Mouse (Mus musculus) stomach, embryonic 15.5 days (tissue): ENCODE data around the gene Washc4. TPM values are rescaled to one million over a fixed set of nuclear protein-coding genes. Genes with fewer than 3 reads are reported as not detected.
A peak's percentile ranks its signal among the peaks of the same experiment; 100 is the strongest.

Experiments
- ATAC-seq: fragments of 200-750 bp; cut with Nextera tagmentation; 2 replicates; pipeline ENCODE4 v1.8.0; 2017; ENCODE audit warnings: low read depth, moderate number of reproducible peaks, moderate TSS enrichment; ENCODE audit not compliant: insufficient read depth, low FRiP score
- H3K27ac ChIP-seq: fragments of 300-500 bp; sonication (generic); 2 replicates; pipeline ENCODE4 v1.5.1; 2015; ENCODE audit warnings: mild to moderate bottlenecking, inconsistent platforms
- H3K27me3 ChIP-seq: fragments of 300-500 bp; sonication (generic); replicated peaks from 2 replicates; pipeline ENCODE4 v1.6.1; 2015; ENCODE audit warnings: inconsistent platforms
- H3K36me3 ChIP-seq: fragments of 300-500 bp; sonication (generic); 2 replicates; pipeline ENCODE4 v1.6.1; 2015; ENCODE audit warnings: inconsistent platforms
- H3K4me1 ChIP-seq: fragments of 300-500 bp; sonication (generic); 2 replicates; pipeline ENCODE4 v1.6.1; 2015; ENCODE audit warnings: inconsistent platforms
- H3K4me2 ChIP-seq: fragments of 300-500 bp; sonication (generic); 2 replicates; pipeline ENCODE4 v1.6.1; 2015; ENCODE audit warnings: mild to moderate bottlenecking, inconsistent platforms
- H3K4me3 ChIP-seq: fragments of 300-500 bp; sonication (generic); replicated peaks from 2 replicates; pipeline ENCODE4 v1.5.1; 2015; ENCODE audit warnings: inconsistent platforms
- H3K9ac ChIP-seq: fragments of 300-500 bp; sonication (generic); 2 replicates; pipeline ENCODE4 v1.6.1; 2015; ENCODE audit warnings: inconsistent platforms
- H3K9me3 ChIP-seq: fragments of 300-500 bp; sonication (generic); 2 replicates; pipeline ENCODE4 v1.6.1; 2016; ENCODE audit warnings: inconsistent platforms
- WGBS: fragments of 180-500 bp; shearing (Covaris S2); methylation state at CpG from one replicate; pipeline ENCODE4 v1.1.7; 2015; 5-methylcytosine and 5-hydroxymethylcytosine counted together
- polyA plus RNA-seq: library from polyadenylated mRNA; unstranded; fragments of >200 nt; fragmentation: Nextera tagmentation; extraction: Ambion mirVana; gene quantifications from 2 replicates; pipeline ENCODE4 v1.2.1, GENCODE M21; 2015

Washc4 gene
- polyA plus RNA-seq, 1 experiment from 2014 or later: 39.1 TPM

GRCm38 (mm10) chr10:83628241-83628640 lies 84.7 kb downstream of the Washc4 start:
- no peak for ATAC-seq
- H3K36me3 ChIP-seq: peaks cover 13% of the 10 kb centered on the region; the same call in 1 of the 2 replicates
- no peaks in the 10 kb centered on the region for H3K27me3 ChIP-seq
- no peak overlapping the region for H3K4me2 ChIP-seq
- no peak overlapping the region for H3K27ac ChIP-seq
- H3K9ac ChIP-seq: no peak overlapping the region
- no peaks in the 10 kb centered on the region for H3K4me1 ChIP-seq
- WGBS: 84% methylated on average over 4 of the region's 4 CpGs
- no peaks in the 10 kb centered on the region for H3K9me3 ChIP-seq
- H3K4me3 ChIP-seq: no peak overlapping the region

GRCm38 (mm10) chr10:83629190-83629781 lies 85.7 kb downstream of the Washc4 start:
- Histone ChIP-seq H3K36me3 (peaks cover 13% of the 10 kb centered on the region; the same call in 1 of the 2 replicates), H3K4me3 (no peak overlapping the region), H3K27ac (no peak overlapping the region), H3K4me1 (no peaks in the 10 kb centered on the region), H3K9me3 (no peaks in the 10 kb centered on the region), H3K9ac (no peak overlapping the region), H3K27me3 (no peaks in the 10 kb centered on the region), H3K4me2 (no peak overlapping the region)
- ATAC-seq: 0 out of 2 replicates have a peak, but pooled peaks have one; percentile 25
- WGBS: 82% methylated on average over 12 of the region's 12 CpGs

GRCm38 (mm10) chr10:83629878-83630277 lies 86.3 kb downstream of the Washc4 start:
- ATAC-seq: no peak
- Histone ChIP-seq H3K27me3 (no peaks in the 10 kb centered on the region), H3K4me3 (no peak overlapping the region)

GRCm38 (mm10) chr10:83630899-83631298 lies 87.3 kb downstream of the Washc4 start:
- Histone ChIP-seq H3K4me2 (no peak overlapping the region), H3K27me3 (no peaks in the 10 kb centered on the region), H3K4me3 (no peak overlapping the region), H3K9me3 (no peaks in the 10 kb centered on the region), H3K9ac (no peak overlapping the region), H3K4me1 (peaks cover 9% of the 10 kb centered on the region; the same call in 1 of the 2 replicates), H3K27ac (no peak overlapping the region), H3K36me3 (peaks cover 9% of the 10 kb centered on the region; the same call in 1 of the 2 replicates)
- no peak for ATAC-seq
- WGBS: 59% methylated on average over 3 of the region's 3 CpGs

More at GRCm38 (mm10) chr10:83629878-83630277, 86.3 kb downstream of the Washc4 start:
- Histone ChIP-seq H3K9ac (no peak overlapping the region), H3K4me1 (peaks cover 6% of the 10 kb centered on the region; the same call in 1 of the 2 replicates), H3K4me2 (no peak overlapping the region), H3K27ac (no peak overlapping the region), H3K36me3 (peaks cover 11% of the 10 kb centered on the region; the same call in 1 of the 2 replicates), H3K9me3 (no peaks in the 10 kb centered on the region)
- WGBS: 86% methylated on average over 5 of the region's 5 CpGs

GRCm38 (mm10) chr10:83631775-83632174 lies 88.2 kb downstream of the Washc4 start:
- H3K9ac ChIP-seq: no peak overlapping the region
- no peak for ATAC-seq
- no peaks in the 10 kb centered on the region for H3K27me3 ChIP-seq
- WGBS: 91% methylated on average over 10 of the region's 10 CpGs
- no peaks in the 10 kb centered on the region for H3K9me3 ChIP-seq
- H3K4me3 ChIP-seq: no peak overlapping the region
- H3K4me2 ChIP-seq: no peak overlapping the region
- no peak overlapping the region for H3K27ac ChIP-seq
- H3K36me3 ChIP-seq: peaks cover 6% of the 10 kb centered on the region; the same call in 1 of the 2 replicates
- peaks cover 9% of the 10 kb centered on the region; the same call in 1 of the 2 replicates for H3K4me1 ChIP-seq

- Histone ChIP-seq H3K27me3 (no peaks in the 10 kb centered on the region), H3K36me3 (peaks cover 4% of the 10 kb centered on the region; the same call in 1 of the 2 replicates), H3K4me2 (no peak overlapping the region), H3K9ac (no peak overlapping the region), H3K9me3 (no peaks in the 10 kb centered on the region), H3K4me3 (no peak overlapping the region), H3K27ac (no peak overlapping the region), H3K4me1 (peaks cover 9% of the 10 kb centered on the region; the same call in 1 of the 2 replicates)
- 81% methylated on average over 7 of the region's 7 CpGs for WGBS
- no peak for ATAC-seq
Measured at GRCm38 (mm10) chr10:83632806-83633374, 89.3 kb downstream of the Washc4 start.

GRCm38 (mm10) chr10:83634461-83634860 lies 90.9 kb downstream of the Washc4 start:
- no peak overlapping the region for H3K9ac ChIP-seq
- H3K4me1 ChIP-seq: peaks cover 9% of the 10 kb centered on the region; the same call in 1 of the 2 replicates
- 0 out of 2 replicates have a peak, but pooled peaks cover 3% of the 10 kb centered on the region for H3K36me3 ChIP-seq
- no peaks in the 10 kb centered on the region for H3K9me3 ChIP-seq
- no peaks in the 10 kb centered on the region for H3K27me3 ChIP-seq
- H3K27ac ChIP-seq: no peak overlapping the region
- ATAC-seq: no peak
- H3K4me2 ChIP-seq: no peak overlapping the region
- 15% methylated on average over 5 of the region's 5 CpGs for WGBS
- no peak overlapping the region for H3K4me3 ChIP-seq

GRCm38 (mm10) chr10:83636191-83636590 lies 92.6 kb downstream of the Washc4 start:
- no peak overlapping the region for H3K4me3 ChIP-seq
- peaks cover 9% of the 10 kb centered on the region; the same call in 1 of the 2 replicates for H3K4me1 ChIP-seq
- WGBS: 78% methylated on average over 2 of the region's 2 CpGs
- H3K9me3 ChIP-seq: no peaks in the 10 kb centered on the region
- no peak overlapping the region for H3K27ac ChIP-seq
- ATAC-seq: no peak
- 0 out of 2 replicates have a peak, but pooled peaks cover 3% of the 10 kb centered on the region for H3K36me3 ChIP-seq
- no peak overlapping the region for H3K4me2 ChIP-seq
- no peaks in the 10 kb centered on the region for H3K27me3 ChIP-seq
- H3K9ac ChIP-seq: no peak overlapping the region

GRCm38 (mm10) chr10:83637295-83637694 lies 93.7 kb downstream of the Washc4 start:
- H3K9me3 ChIP-seq: no peaks in the 10 kb centered on the region
- H3K36me3 ChIP-seq: 0 out of 2 replicates have a peak, but pooled peaks cover 3% of the 10 kb centered on the region
- no peak overlapping the region for H3K4me2 ChIP-seq
- H3K27me3 ChIP-seq: no peaks in the 10 kb centered on the region
- H3K4me1 ChIP-seq: peaks cover 9% of the 10 kb centered on the region; the same call in 1 of the 2 replicates
- no peak overlapping the region; the same call in 1 of the 2 replicates for H3K27ac ChIP-seq
- H3K4me3 ChIP-seq: no peak overlapping the region
- ATAC-seq: peak; percentile 45; the same call in 1 of the 2 replicates
- no peak overlapping the region for H3K9ac ChIP-seq
- WGBS: 28% methylated on average over 6 of the region's 6 CpGs

GRCm38 (mm10) chr10:83639881-83640386 lies 96.4 kb downstream of the Washc4 start:
- no peak for ATAC-seq
- Histone ChIP-seq H3K4me1 (peaks cover 11% of the 10 kb centered on the region; the same call in 1 of the 2 replicates), H3K4me2 (no peak overlapping the region), H3K27me3 (no peaks in the 10 kb centered on the region), H3K9me3 (no peaks in the 10 kb centered on the region), H3K4me3 (no peak overlapping the region), H3K9ac (no peak overlapping the region), H3K36me3 (0 out of 2 replicates have a peak, but pooled peaks cover 3% of the 10 kb centered on the region), H3K27ac (no peak overlapping the region)
- WGBS: 87% methylated on average over 10 of the region's 10 CpGs

GRCm38 (mm10) chr10:83641641-83642040 lies 98.1 kb downstream of the Washc4 start:
- Histone ChIP-seq H3K4me1 (peaks cover 21% of the 10 kb centered on the region), H3K9ac (no peak overlapping the region), H3K4me2 (no peak overlapping the region), H3K9me3 (no peaks in the 10 kb centered on the region), H3K27ac (no peak overlapping the region), H3K4me3 (no peak overlapping the region), H3K36me3 (0 out of 2 replicates have a peak, but pooled peaks cover 3% of the 10 kb centered on the region), H3K27me3 (no peaks in the 10 kb centered on the region)
- 74% methylated on average over 3 of the region's 3 CpGs for WGBS
- ATAC-seq: no peak

GRCm38 (mm10) chr10:83644167-83644566 lies 100.6 kb downstream of the Washc4 start:
- Histone ChIP-seq H3K4me2 (peak overlapping the region; percentile 72; the same call in 1 of the 2 replicates), H3K9me3 (no peaks in the 10 kb centered on the region), H3K9ac (no peak overlapping the region), H3K4me1 (peaks cover 21% of the 10 kb centered on the region), H3K27ac (peak overlapping the region; percentile 86), H3K36me3 (no peaks in the 10 kb centered on the region), H3K4me3 (no peak overlapping the region), H3K27me3 (no peaks in the 10 kb centered on the region)
- ATAC-seq: no peak
- 51% methylated on average over 8 of the region's 8 CpGs for WGBS
